Mouse (Mus musculus) midbrain, embryonic 16.5 days (tissue): ENCODE data around the gene Fam104a. TPM values are rescaled to one million over a fixed set of nuclear protein-coding genes. Genes with fewer than 3 reads are reported as not detected.

Experiments used
- ATAC-seq: fragments of 200-750 bp; cut with Nextera tagmentation; 2 replicates; pipeline ENCODE4 v1.8.0; 2017; ENCODE audit warnings: moderate TSS enrichment
- H3K27ac ChIP-seq: fragments of 300-500 bp; sonication (generic); 2 replicates; pipeline ENCODE4 v1.5.1; 2014; ENCODE audit warnings: mild to moderate bottlenecking, low read length, mixed read lengths
- H3K27me3 ChIP-seq: fragments of 300-500 bp; sonication (generic); 2 replicates; pipeline ENCODE4 v1.6.1; 2014; ENCODE audit warnings: low read depth, low read length, mixed read lengths; ENCODE audit not compliant: control insufficient read depth, insufficient read depth
- H3K36me3 ChIP-seq: fragments of 300-500 bp; sonication (generic); 2 replicates; pipeline ENCODE4 v1.6.1; 2014; ENCODE audit warnings: mild to moderate bottlenecking, low read length, moderate library complexity, mixed read lengths; ENCODE audit not compliant: control insufficient read depth, insufficient read depth
- H3K4me1 ChIP-seq: fragments of 300-500 bp; sonication (generic); 2 replicates; pipeline ENCODE4 v1.6.1; 2014; ENCODE audit warnings: mild to moderate bottlenecking, low read length, mixed read lengths; ENCODE audit not compliant: control insufficient read depth, insufficient read depth
- H3K4me2 ChIP-seq: fragments of 300-500 bp; sonication (generic); 2 replicates; pipeline ENCODE4 v1.6.1; 2014; ENCODE audit warnings: mild to moderate bottlenecking, low read length, mixed read lengths
- H3K4me3 ChIP-seq: fragments of 300-500 bp; sonication (generic); 2 replicates; pipeline ENCODE4 v1.5.1; 2014; ENCODE audit warnings: low read depth, mild to moderate bottlenecking, low read length, moderate library complexity, mixed read lengths
- H3K9ac ChIP-seq: fragments of 300-500 bp; sonication (generic); 2 replicates; pipeline ENCODE4 v1.6.1; 2014; ENCODE audit warnings: low read depth, low read length, mixed read lengths
- H3K9me3 ChIP-seq: fragments of 300-500 bp; sonication (generic); replicated peaks from 2 replicates; pipeline ENCODE4 v1.6.1; 2014; ENCODE audit warnings: mild to moderate bottlenecking, low read length, mixed read lengths; ENCODE audit not compliant: control insufficient read depth, poor library complexity, severe bottlenecking
- WGBS: fragments of 180-500 bp; shearing (Covaris S2); extraction: QIAGEN DNeasy Blood & Tissue Kit; methylation state at CpG from one replicate; pipeline ENCODE4 v1.1.7; 2014; 5-methylcytosine and 5-hydroxymethylcytosine counted together
- polyA plus RNA-seq: library from polyadenylated mRNA; unstranded; fragments of >200 nt; fragmentation: Nextera tagmentation; extraction: Ambion mirVana; gene quantifications from 2 replicates; pipeline ENCODE4 v1.2.1, GENCODE M21; 2015

The Fam104a gene
- polyA plus RNA-seq, 1 experiment from 2014 or later: 37.4 TPM

DNA sequence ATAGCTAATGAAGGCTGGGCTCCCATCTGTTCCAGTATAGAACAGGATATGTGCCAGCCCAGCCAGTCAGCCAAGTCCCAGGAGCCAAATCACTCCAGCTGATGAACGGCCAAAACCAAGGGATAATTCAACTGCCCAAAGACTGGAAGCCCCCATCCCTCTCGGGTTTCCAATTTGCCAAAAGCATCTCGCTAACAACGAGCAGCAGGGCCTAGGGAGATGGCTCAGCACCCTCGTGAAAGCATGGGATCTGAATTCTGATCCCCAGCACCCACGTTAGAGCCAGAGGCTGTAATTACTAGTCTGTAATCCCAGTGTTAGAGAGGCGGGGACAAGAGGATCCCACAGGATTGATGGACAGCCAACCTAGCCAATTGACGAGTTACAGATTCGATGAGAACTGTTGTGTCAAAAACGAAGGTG, 49.2 kb downstream of the Fam104a start:
- Histone ChIP-seq H3K4me1 (no peaks in the 10 kb centered on the region), H3K27ac (no peak overlapping the region), H3K4me3 (no peak overlapping the region), H3K9ac (no peak overlapping the region), H3K9me3 (no peaks in the 10 kb centered on the region; the same call in 1 of the 2 replicates), H3K4me2 (no peak overlapping the region), H3K36me3 (no peaks in the 10 kb centered on the region), H3K27me3 (no peaks in the 10 kb centered on the region)
- WGBS: 62% methylated on average over 10 of the region's 10 CpGs
- no peak for ATAC-seq

DNA sequence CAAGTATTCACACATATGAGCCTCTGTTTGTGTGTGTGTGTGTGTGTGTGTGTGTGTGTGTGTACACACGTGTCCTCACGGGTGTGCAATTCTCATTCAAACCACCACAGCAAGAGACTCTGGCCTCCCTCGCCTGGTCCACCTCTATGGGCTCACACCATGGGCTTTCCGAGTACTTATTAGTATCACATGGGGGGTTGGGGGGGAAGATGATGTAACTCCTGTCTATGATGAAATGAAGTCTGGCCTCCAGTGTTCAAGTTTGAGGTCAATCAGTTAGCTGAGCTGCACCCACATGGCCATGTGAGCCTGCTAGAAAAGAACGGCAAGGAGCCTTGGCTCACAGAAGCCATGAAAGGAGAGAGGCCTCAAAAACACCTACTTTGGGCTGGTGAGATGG, 50.6 kb downstream of the Fam104a start:
- Histone ChIP-seq H3K4me1 (no peaks in the 10 kb centered on the region), H3K4me3 (no peak overlapping the region), H3K9me3 (no peaks in the 10 kb centered on the region), H3K9ac (no peak overlapping the region), H3K27me3 (no peaks in the 10 kb centered on the region), H3K36me3 (no peaks in the 10 kb centered on the region), H3K27ac (no peak overlapping the region), H3K4me2 (no peak overlapping the region)
- 84% methylated on average over 5 of the region's 5 CpGs for WGBS
- ATAC-seq: no peak

DNA sequence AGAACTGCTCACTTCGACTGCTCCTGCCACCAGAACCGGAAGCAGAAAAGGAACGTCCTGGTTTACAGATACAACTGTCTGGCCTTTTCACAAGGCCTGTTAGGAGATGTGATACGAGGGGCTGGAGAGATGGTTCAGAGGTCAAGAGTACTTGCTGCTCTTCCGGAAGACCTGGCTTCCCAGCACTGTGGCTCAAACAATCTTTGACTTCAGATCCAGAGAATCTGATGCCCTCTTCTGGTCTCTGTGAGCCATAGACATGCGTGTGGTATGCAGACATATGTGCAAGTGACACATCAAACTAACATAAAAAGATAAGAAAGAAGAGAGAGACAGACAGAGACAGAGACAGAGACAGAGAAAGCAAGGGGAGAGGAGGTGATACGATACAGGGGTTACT, 51.7 kb downstream of the Fam104a start:
- H3K27me3 ChIP-seq: no peaks in the 10 kb centered on the region
- no peak overlapping the region for H3K4me2 ChIP-seq
- H3K9me3 ChIP-seq: no peaks in the 10 kb centered on the region
- no peak overlapping the region for H3K9ac ChIP-seq
- WGBS: 81% methylated on average over 7 of the region's 7 CpGs
- no peak overlapping the region for H3K4me3 ChIP-seq
- H3K4me1 ChIP-seq: no peaks in the 10 kb centered on the region
- no peak overlapping the region for H3K27ac ChIP-seq
- no peak for ATAC-seq
- no peaks in the 10 kb centered on the region for H3K36me3 ChIP-seq

DNA sequence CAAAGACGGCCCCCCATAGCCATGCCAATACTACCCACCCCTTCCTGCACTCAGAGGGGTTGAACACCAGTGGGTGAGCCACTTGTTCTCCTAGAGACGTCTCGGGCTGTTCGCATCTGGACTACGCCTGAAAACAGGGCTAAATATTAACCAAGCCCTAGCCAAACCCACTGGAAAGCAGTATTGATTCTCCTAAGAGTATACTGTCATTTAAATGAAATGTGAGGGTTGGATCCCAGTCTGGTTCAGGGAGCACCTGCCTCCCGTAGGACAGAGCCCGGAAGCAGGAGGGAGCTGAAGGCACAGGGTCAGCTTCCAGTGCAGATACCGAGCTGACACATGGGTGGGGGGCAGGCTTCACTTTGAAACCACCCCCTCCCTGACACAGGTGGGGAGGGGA, 52.1 kb downstream of the Fam104a start:
- no peak overlapping the region for H3K9ac ChIP-seq
- no peaks in the 10 kb centered on the region for H3K27me3 ChIP-seq
- no peak overlapping the region for H3K4me3 ChIP-seq
- no peaks in the 10 kb centered on the region for H3K4me1 ChIP-seq
- WGBS: 81% methylated on average over 8 of the region's 8 CpGs
- H3K27ac ChIP-seq: no peak overlapping the region
- H3K9me3 ChIP-seq: no peaks in the 10 kb centered on the region
- no peak for ATAC-seq
- H3K36me3 ChIP-seq: no peaks in the 10 kb centered on the region
- no peak overlapping the region for H3K4me2 ChIP-seq

DNA sequence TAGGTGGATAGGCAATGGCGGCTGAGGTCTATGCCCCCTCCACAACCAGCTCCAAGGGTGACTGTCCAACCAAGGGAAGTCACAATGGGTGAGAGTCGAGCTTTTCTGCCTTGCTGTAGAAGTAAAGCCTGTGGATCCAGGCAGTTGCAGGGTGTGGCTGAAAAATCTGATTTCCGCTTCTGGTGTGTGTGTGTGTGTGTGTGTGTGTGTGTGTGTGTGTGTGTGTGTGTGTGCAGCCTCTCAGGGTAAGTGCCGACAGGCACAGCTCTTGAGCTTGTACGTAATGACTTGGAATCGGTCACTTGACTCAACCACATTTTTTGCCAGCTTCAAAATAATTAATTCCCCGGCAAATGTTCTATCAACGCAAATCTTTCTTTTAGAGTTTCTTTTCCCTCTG, 52.7 kb downstream of the Fam104a start:
- H3K27me3 ChIP-seq: no peaks in the 10 kb centered on the region
- no peak overlapping the region for H3K4me3 ChIP-seq
- no peak for ATAC-seq
- no peaks in the 10 kb centered on the region for H3K4me1 ChIP-seq
- WGBS: 82% methylated on average over 8 of the region's 8 CpGs
- no peak overlapping the region for H3K9ac ChIP-seq
- H3K9me3 ChIP-seq: no peaks in the 10 kb centered on the region
- no peaks in the 10 kb centered on the region for H3K36me3 ChIP-seq
- no peak overlapping the region for H3K4me2 ChIP-seq
- no peak overlapping the region for H3K27ac ChIP-seq

DNA sequence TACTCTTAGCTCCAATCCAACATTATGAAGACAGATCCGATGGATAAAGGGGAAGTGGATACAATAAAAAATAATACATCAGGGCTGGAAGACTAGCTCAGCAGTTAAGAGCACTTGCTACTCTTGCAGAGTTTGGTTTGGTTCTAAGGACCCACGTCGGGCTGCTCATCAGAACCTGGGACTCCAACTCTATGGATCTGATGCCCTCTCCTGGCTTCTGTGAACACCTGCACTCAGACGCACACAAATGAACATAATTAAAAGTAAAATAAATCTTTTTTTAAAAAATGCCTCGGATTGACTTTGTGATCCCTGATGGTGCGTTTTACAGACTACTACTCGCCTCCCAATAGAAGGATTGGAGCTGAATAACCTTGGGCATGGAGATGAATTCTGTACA, 53.3 kb downstream of the Fam104a start:
- WGBS: 62% methylated on average over 7 of the region's 7 CpGs
- no peaks in the 10 kb centered on the region for H3K9me3 ChIP-seq

DNA sequence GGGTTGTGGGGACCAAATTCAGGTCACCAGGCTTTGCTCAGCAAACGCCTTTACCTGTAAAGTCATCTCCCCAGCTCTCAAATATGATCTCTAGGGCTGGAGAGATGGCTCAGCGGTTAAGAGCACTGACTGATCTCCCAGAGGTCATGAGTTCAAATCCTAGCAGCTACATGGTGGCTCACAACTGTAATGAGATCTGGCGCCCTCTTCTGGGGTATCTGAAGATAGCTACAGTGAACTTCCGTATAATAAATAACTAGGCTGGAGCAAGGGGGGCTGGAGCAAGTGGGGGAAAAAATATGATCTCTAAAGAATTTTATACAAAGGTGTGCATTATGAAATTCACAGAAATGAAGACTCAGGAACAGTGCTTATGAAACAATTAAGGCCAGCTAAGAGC, 56.2 kb downstream of the Fam104a start:
- H3K9ac ChIP-seq: no peak overlapping the region
- H3K4me2 ChIP-seq: no peak overlapping the region
- H3K4me3 ChIP-seq: no peak overlapping the region
- H3K36me3 ChIP-seq: peaks cover 9% of the 10 kb centered on the region
- no peaks in the 10 kb centered on the region for H3K4me1 ChIP-seq
- no peaks in the 10 kb centered on the region for H3K9me3 ChIP-seq
- no peak for ATAC-seq
- H3K27ac ChIP-seq: no peak overlapping the region
- no peaks in the 10 kb centered on the region for H3K27me3 ChIP-seq
- WGBS: 48% methylated on average over 4 of the region's 4 CpGs

More for the DNA sequence above, 53.3 kb downstream of the Fam104a start:
- ATAC-seq: no peak
- H3K4me1 ChIP-seq: no peaks in the 10 kb centered on the region
- H3K27me3 ChIP-seq: no peaks in the 10 kb centered on the region
- H3K36me3 ChIP-seq: no peaks in the 10 kb centered on the region
- H3K4me2 ChIP-seq: no peak overlapping the region
- H3K9ac ChIP-seq: no peak overlapping the region
- no peak overlapping the region for H3K4me3 ChIP-seq
- no peak overlapping the region for H3K27ac ChIP-seq

DNA sequence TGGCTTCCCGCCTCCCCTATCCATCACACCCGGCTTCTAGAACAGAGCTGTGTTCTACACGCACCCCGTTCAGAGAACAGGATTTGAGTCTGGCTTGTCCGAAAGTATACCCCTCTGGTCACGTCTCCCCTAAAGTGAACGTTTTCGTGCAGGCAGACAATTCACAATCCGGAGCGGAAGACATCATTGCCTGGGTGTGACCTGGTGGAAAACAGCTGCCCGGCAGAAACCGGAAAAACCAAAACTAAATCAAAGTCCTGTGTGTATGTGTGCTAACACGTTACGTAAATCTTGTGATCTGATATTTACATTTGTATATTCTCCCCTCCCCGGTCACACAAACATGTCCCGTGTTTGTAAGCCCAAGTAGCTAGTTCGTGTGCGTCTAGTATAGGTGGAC, 58.5 kb downstream of the Fam104a start:
- Histone ChIP-seq H3K4me2 (no peak overlapping the region), H3K9me3 (no peaks in the 10 kb centered on the region), H3K27me3 (peaks cover 12% of the 10 kb centered on the region), H3K4me1 (peaks cover 6% of the 10 kb centered on the region), H3K36me3 (peaks cover 9% of the 10 kb centered on the region), H3K9ac (no peak overlapping the region), H3K27ac (no peak overlapping the region), H3K4me3 (no peak overlapping the region)
- ATAC-seq: no peak
- WGBS: 96% methylated on average over 18 of the region's 18 CpGs

DNA sequence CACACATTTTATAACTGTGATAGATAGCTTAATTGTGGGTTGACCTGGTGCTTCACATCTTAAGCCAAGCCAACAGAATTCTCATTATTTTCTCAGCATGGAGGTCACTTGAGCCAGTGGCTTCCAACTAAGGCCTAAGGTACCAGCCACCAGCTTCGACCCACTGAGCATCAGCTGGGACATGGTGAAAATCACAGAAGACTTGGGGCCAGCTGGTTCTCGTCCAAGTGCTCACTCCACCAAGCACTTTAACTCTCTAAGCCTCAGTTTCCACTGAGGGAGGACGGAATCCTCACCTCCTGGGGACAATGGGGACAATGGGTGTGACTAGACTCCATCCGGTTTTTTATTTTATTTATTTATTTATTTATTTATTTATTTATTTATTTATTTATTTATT, 61.9 kb downstream of the Fam104a start:
- Histone ChIP-seq H3K4me2 (no peak overlapping the region; the same call in 1 of the 2 replicates), H3K4me3 (no peak overlapping the region), H3K9ac (no peak overlapping the region), H3K27ac (no peak overlapping the region), H3K4me1 (peaks cover 25% of the 10 kb centered on the region), H3K36me3 (peaks cover 9% of the 10 kb centered on the region), H3K9me3 (no peaks in the 10 kb centered on the region), H3K27me3 (peaks cover 16% of the 10 kb centered on the region)
- WGBS: 89% methylated on average over 4 of the region's 4 CpGs
- no peak for ATAC-seq
